Mouse (Mus musculus) lung, embryonic 15.5 days (tissue): Measurements from ENCODE around the gene Gnl3l. TPM values are rescaled to one million over a fixed set of nuclear protein-coding genes. Genes with fewer than 3 reads are reported as not detected.

Source experiments
- ATAC-seq: fragments of 200-750 bp; cut with Nextera tagmentation; 2 replicates; pipeline ENCODE4 v1.8.0; 2017; ENCODE audit warnings: moderate number of reproducible peaks, borderline replicate concordance; ENCODE audit not compliant: low FRiP score, low TSS enrichment; ENCODE audit errors: extremely low read depth
- H3K27ac ChIP-seq: fragments of 300-500 bp; sonication (generic); 2 replicates; pipeline ENCODE4 v1.5.1; 2015; ENCODE audit warnings: moderate library complexity, mild to moderate bottlenecking, inconsistent platforms
- H3K27me3 ChIP-seq: fragments of 300-500 bp; sonication (generic); 2 replicates; pipeline ENCODE4 v1.6.1; 2015; ENCODE audit warnings: inconsistent platforms
- H3K36me3 ChIP-seq: fragments of 300-500 bp; sonication (generic); 2 replicates; pipeline ENCODE4 v1.6.1; 2015; ENCODE audit warnings: inconsistent platforms
- H3K4me1 ChIP-seq: fragments of 300-500 bp; sonication (generic); 2 replicates; pipeline ENCODE4 v1.6.1; 2015; ENCODE audit warnings: inconsistent platforms
- H3K4me2 ChIP-seq: fragments of 300-500 bp; sonication (generic); 2 replicates; pipeline ENCODE4 v1.6.1; 2015; ENCODE audit warnings: inconsistent platforms, mild to moderate bottlenecking, moderate library complexity
- H3K4me3 ChIP-seq: fragments of 300-500 bp; sonication (generic); 2 replicates; pipeline ENCODE4 v1.5.1; 2015; ENCODE audit warnings: mild to moderate bottlenecking, inconsistent platforms
- H3K9ac ChIP-seq: fragments of 300-500 bp; sonication (generic); 2 replicates; pipeline ENCODE4 v1.6.1; 2015; ENCODE audit warnings: inconsistent platforms
- H3K9me3 ChIP-seq: fragments of 300-500 bp; sonication (generic); 2 replicates; pipeline ENCODE4 v1.6.1; 2016; ENCODE audit warnings: inconsistent platforms
- WGBS: fragments of 180-500 bp; shearing (Covaris S2); methylation state at CpG from one replicate; pipeline ENCODE4 v1.1.7; 2015; 5-methylcytosine and 5-hydroxymethylcytosine counted together
- polyA plus RNA-seq: library from polyadenylated mRNA; unstranded; fragments of >200 nt; fragmentation: Nextera tagmentation; extraction: Ambion mirVana; gene quantifications from 2 replicates; pipeline ENCODE4 v1.2.1, GENCODE M21; 2015

Gnl3l gene
- polyA plus RNA-seq, 1 experiment from 2014 or later, result 27.6 TPM

GRCm38 (mm10) chrX:151045850-151046249 lies 28.7 kb upstream of the Gnl3l start, which contains the start of gene Fgd1:
Gene Fgd1 (plus strand): TSS chrX:151046150.
- Histone ChIP-seq H3K4me3 (peak within 1 kb of the TSS; percentile 68), H3K9me3 (no peaks in the 10 kb centered on the region), H3K4me2 (peak within 1 kb of the TSS; percentile 61), H3K27ac (peak within 1 kb of the TSS; percentile 94), H3K36me3 (no peaks in the 10 kb centered on the region), H3K4me1 (peaks cover 14% of the 10 kb centered on the region), H3K27me3 (no peaks in the 10 kb centered on the region), H3K9ac (peak within 1 kb of the TSS; percentile 67)
- no peak for ATAC-seq
- WGBS, result 90% methylated on average over 8 of the region's 8 CpGs

- 57% methylated on average over 5 of the region's 5 CpGs for WGBS
- H3K27ac ChIP-seq, result no peak overlapping the region
- H3K4me2 ChIP-seq, result no peak overlapping the region
- no peaks in the 10 kb centered on the region for H3K27me3 ChIP-seq
- no peak overlapping the region for H3K9ac ChIP-seq
- no peak overlapping the region for H3K4me3 ChIP-seq
- no peaks in the 10 kb centered on the region for H3K4me1 ChIP-seq
- H3K36me3 ChIP-seq, result no peaks in the 10 kb centered on the region
- no peaks in the 10 kb centered on the region for H3K9me3 ChIP-seq
- ATAC-seq, result no peak
These were observed 24.1 kb upstream of the Gnl3l start for GRCm38 (mm10) chrX:151041223-151041622.

- H3K4me3 ChIP-seq, result no peak overlapping the region
- H3K27ac ChIP-seq, result peak overlapping the region; percentile 47; the same call in 1 of the 2 replicates
- H3K36me3 ChIP-seq, result no peaks in the 10 kb centered on the region
- no peaks in the 10 kb centered on the region for H3K27me3 ChIP-seq
- no peaks in the 10 kb centered on the region for H3K9me3 ChIP-seq
- H3K9ac ChIP-seq, result no peak overlapping the region
- no peak overlapping the region for H3K4me2 ChIP-seq
- no peak for ATAC-seq
- WGBS, result 31% methylated on average over 3 of the region's 3 CpGs
- H3K4me1 ChIP-seq, result no peaks in the 10 kb centered on the region
These were observed 14.3 kb upstream of the Gnl3l start for GRCm38 (mm10) chrX:151031400-151031799.

- 67% methylated on average over 3 of the region's 3 CpGs for WGBS
These were observed 1.7 kb upstream of the Gnl3l start for GRCm38 (mm10) chrX:151018798-151019197.

GRCm38 (mm10) chrX:151017897-151018296 lies 775 bp upstream of the Gnl3l start:
- Histone ChIP-seq H3K27ac (peak overlapping the region; percentile 73), H3K9me3 (no peaks in the 10 kb centered on the region), H3K4me3 (peak overlapping the region; percentile 49), H3K27me3 (no peaks in the 10 kb centered on the region), H3K4me1 (no peaks in the 10 kb centered on the region), H3K36me3 (peaks cover 4% of the 10 kb centered on the region; the same call in 1 of the 2 replicates), H3K4me2 (peak overlapping the region; percentile 53), H3K9ac (0 out of 2 replicates have a peak overlapping the region, but pooled peaks have one; percentile 22)
- no peak for ATAC-seq
- WGBS, result 8% methylated on average over 3 of the region's 3 CpGs

More at GRCm38 (mm10) chrX:151018798-151019197, 1.7 kb upstream of the Gnl3l start:
- Histone ChIP-seq H3K27ac (no peak overlapping the region), H3K9ac (no peak overlapping the region), H3K4me1 (no peaks in the 10 kb centered on the region), H3K4me3 (no peak overlapping the region), H3K4me2 (no peak overlapping the region), H3K36me3 (0 out of 2 replicates have a peak, but pooled peaks cover under 1% of the 10 kb centered on the region), H3K27me3 (no peaks in the 10 kb centered on the region), H3K9me3 (no peaks in the 10 kb centered on the region)
- ATAC-seq, result no peak

- H3K27me3 ChIP-seq, result no peaks in the 10 kb centered on the region
- H3K36me3 ChIP-seq, result peaks cover 17% of the 10 kb centered on the region; the same call in 1 of the 2 replicates
- H3K9me3 ChIP-seq, result no peaks in the 10 kb centered on the region
- H3K4me1 ChIP-seq, result no peaks in the 10 kb centered on the region
- no peak overlapping the region for H3K27ac ChIP-seq
- no peak overlapping the region for H3K4me2 ChIP-seq
- no peak overlapping the region for H3K9ac ChIP-seq
- WGBS, result 84% methylated on average over 3 of the region's 3 CpGs
- no peak for ATAC-seq
- no peak overlapping the region for H3K4me3 ChIP-seq
These were observed 20.3 kb downstream of the Gnl3l start for GRCm38 (mm10) chrX:150996775-150997174.

- Histone ChIP-seq H3K27me3 (no peaks in the 10 kb centered on the region), H3K4me3 (no peak overlapping the region), H3K4me2 (no peak overlapping the region), H3K27ac (no peak overlapping the region), H3K4me1 (no peaks in the 10 kb centered on the region), H3K36me3 (peaks cover 9% of the 10 kb centered on the region; the same call in 1 of the 2 replicates), H3K9me3 (no peaks in the 10 kb centered on the region), H3K9ac (no peak overlapping the region)
- 43% methylated on average over 1 of the region's 1 CpGs for WGBS
- no peak for ATAC-seq
These were observed 35.5 kb downstream of the Gnl3l start for GRCm38 (mm10) chrX:150981621-150982020.

- H3K27me3 ChIP-seq, result no peaks in the 10 kb centered on the region
- no peak overlapping the region for H3K27ac ChIP-seq
- no peak overlapping the region for H3K9ac ChIP-seq
- 95% methylated on average over 5 of the region's 5 CpGs for WGBS
- H3K4me2 ChIP-seq, result no peak overlapping the region
- no peaks in the 10 kb centered on the region for H3K9me3 ChIP-seq
- H3K4me3 ChIP-seq, result no peak overlapping the region
- H3K4me1 ChIP-seq, result no peaks in the 10 kb centered on the region
- no peaks in the 10 kb centered on the region for H3K36me3 ChIP-seq
- ATAC-seq, result no peak
These were observed 41.7 kb downstream of the Gnl3l start for GRCm38 (mm10) chrX:150975424-150975823.

GRCm38 (mm10) chrX:150963027-150963426 lies 54.1 kb downstream of the Gnl3l start:
- no peak overlapping the region for H3K9ac ChIP-seq
- WGBS, result 25% methylated on average over 2 of the region's 2 CpGs
- no peak for ATAC-seq
- no peak overlapping the region for H3K4me2 ChIP-seq
- H3K36me3 ChIP-seq, result no peaks in the 10 kb centered on the region
- H3K4me3 ChIP-seq, result no peak overlapping the region
- no peak overlapping the region for H3K27ac ChIP-seq
- H3K4me1 ChIP-seq, result no peaks in the 10 kb centered on the region
- no peaks in the 10 kb centered on the region for H3K9me3 ChIP-seq
- H3K27me3 ChIP-seq, result no peaks in the 10 kb centered on the region

- 57% methylated on average over 5 of the region's 5 CpGs for WGBS
- H3K36me3 ChIP-seq, result no peaks in the 10 kb centered on the region
These were observed 56.4 kb downstream of the Gnl3l start for GRCm38 (mm10) chrX:150960702-150961101.

GRCm38 (mm10) chrX:150956522-150957300 lies 60.4 kb downstream of the Gnl3l start:
- H3K27me3 ChIP-seq, result no peaks in the 10 kb centered on the region
- WGBS, result 21% methylated on average over 25 of the region's 25 CpGs
- peak overlapping the region; percentile 46 for H3K4me2 ChIP-seq
- peak overlapping the region; percentile 79 for H3K27ac ChIP-seq
- peak overlapping the region; percentile 16 for H3K4me3 ChIP-seq
- ATAC-seq, result peak; percentile 95
- no peaks in the 10 kb centered on the region for H3K9me3 ChIP-seq
- 0 out of 2 replicates have a peak, but pooled peaks cover 2% of the 10 kb centered on the region for H3K4me1 ChIP-seq
- H3K36me3 ChIP-seq, result no peaks in the 10 kb centered on the region
- no peak overlapping the region for H3K9ac ChIP-seq

More at GRCm38 (mm10) chrX:150960702-150961101, 56.4 kb downstream of the Gnl3l start:
- no peaks in the 10 kb centered on the region for H3K27me3 ChIP-seq
- no peak overlapping the region for H3K4me3 ChIP-seq
- ATAC-seq, result no peak
- no peak overlapping the region for H3K4me2 ChIP-seq
- 0 out of 2 replicates have a peak, but pooled peaks cover 2% of the 10 kb centered on the region for H3K4me1 ChIP-seq
- no peak overlapping the region for H3K27ac ChIP-seq
- no peak overlapping the region for H3K9ac ChIP-seq
- no peaks in the 10 kb centered on the region for H3K9me3 ChIP-seq

- Histone ChIP-seq H3K27me3 (no peaks in the 10 kb centered on the region), H3K9me3 (no peaks in the 10 kb centered on the region), H3K4me1 (0 out of 2 replicates have a peak, but pooled peaks cover 2% of the 10 kb centered on the region), H3K4me2 (peak overlapping the region; percentile 46), H3K27ac (peak overlapping the region; percentile 79; the same call in 1 of the 2 replicates), H3K9ac (no peak overlapping the region), H3K36me3 (no peaks in the 10 kb centered on the region), H3K4me3 (0 out of 2 replicates have a peak overlapping the region, but pooled peaks have one; percentile 16)
- 44% methylated on average over 1 of the region's 1 CpGs for WGBS
- peak; percentile 29; the same call in 1 of the 2 replicates for ATAC-seq
These were observed 61.1 kb downstream of the Gnl3l start for GRCm38 (mm10) chrX:150956016-150956415.
